Mouse (Mus musculus): ENCODE data around the gene Sipa1l1. TPM values are rescaled to one million over a fixed set of nuclear protein-coding genes. Genes with fewer than 3 reads are reported as not detected.

The Sipa1l1 gene
- polyA plus RNA-seq, 1 experiment = 56.7 TPM

- no peak for TF ChIP-seq GATA1 (IDR thresholded peaks at IDR 0.05; ENCODE audit: low read length)
Measured at GRCm38 (mm10) chr12:82192641-82193054, 23.5 kb downstream of the Sipa1l1 start.

- no peak for TF ChIP-seq GATA1 (IDR thresholded peaks at IDR 0.05; ENCODE audit: low read length)
Measured at GRCm38 (mm10) chr12:82193476-82193875, 24.4 kb downstream of the Sipa1l1 start.

GRCm38 (mm10) chr12:82194919-82195318, 25.8 kb downstream of the Sipa1l1 start:
- no peak for TF ChIP-seq GATA1 (IDR thresholded peaks at IDR 0.05; ENCODE audit: low read length)

- no peak for TF ChIP-seq GATA1 (IDR thresholded peaks at IDR 0.05; ENCODE audit: low read length)
Measured at GRCm38 (mm10) chr12:82196213-82196612, 27.1 kb downstream of the Sipa1l1 start.

- no peak for TF ChIP-seq GATA1 (IDR thresholded peaks at IDR 0.05; ENCODE audit: low read length)
Measured at GRCm38 (mm10) chr12:82196615-82197146, 27.6 kb downstream of the Sipa1l1 start.

GRCm38 (mm10) chr12:82197207-82197606, 28.1 kb downstream of the Sipa1l1 start:
- TF ChIP-seq GATA1 (IDR thresholded peaks at IDR 0.05; ENCODE audit: low read length) = no peak

GRCm38 (mm10) chr12:82199286-82199685, 30.2 kb downstream of the Sipa1l1 start:
- no peak for TF ChIP-seq GATA1 (IDR thresholded peaks at IDR 0.05; ENCODE audit: low read length)

GRCm38 (mm10) chr12:82204106-82204505, 35.0 kb downstream of the Sipa1l1 start:
- TF ChIP-seq GATA1 (IDR thresholded peaks at IDR 0.05; ENCODE audit: low read length) = no peak

- TF ChIP-seq GATA1 (IDR thresholded peaks at IDR 0.05; ENCODE audit: low read length) = no peak
Measured at GRCm38 (mm10) chr12:82206857-82207647, 37.9 kb downstream of the Sipa1l1 start.

- no peak for TF ChIP-seq GATA1 (IDR thresholded peaks at IDR 0.05; ENCODE audit: low read length)
Measured at GRCm38 (mm10) chr12:82208046-82208445, 38.9 kb downstream of the Sipa1l1 start.

- TF ChIP-seq GATA1 (IDR thresholded peaks at IDR 0.05; ENCODE audit: low read length) = no peak
Measured at GRCm38 (mm10) chr12:82208611-82209010, 39.5 kb downstream of the Sipa1l1 start.

- no peak for TF ChIP-seq GATA1 (IDR thresholded peaks at IDR 0.05; ENCODE audit: low read length)
Measured at GRCm38 (mm10) chr12:82209753-82210152, 40.6 kb downstream of the Sipa1l1 start.

GRCm38 (mm10) chr12:82213056-82213455, 43.9 kb downstream of the Sipa1l1 start:
- no peak for TF ChIP-seq GATA1 (IDR thresholded peaks at IDR 0.05; ENCODE audit: low read length)

GRCm38 (mm10) chr12:82214916-82215315, 45.8 kb downstream of the Sipa1l1 start:
- no peak for TF ChIP-seq GATA1 (IDR thresholded peaks at IDR 0.05; ENCODE audit: low read length)

- TF ChIP-seq GATA1 (IDR thresholded peaks at IDR 0.05; ENCODE audit: low read length) = no peak
Measured at GRCm38 (mm10) chr12:82216801-82217553, 47.9 kb downstream of the Sipa1l1 start.

- TF ChIP-seq GATA1 (IDR thresholded peaks at IDR 0.05; ENCODE audit: low read length) = no peak
Measured at GRCm38 (mm10) chr12:82218201-82218600, 49.1 kb downstream of the Sipa1l1 start.
